Mouse (Mus musculus) heart, embryonic 15.5 days (tissue): Measurements from ENCODE around the gene Dexi. TPM values are rescaled to one million over a fixed set of nuclear protein-coding genes. Genes with fewer than 3 reads are reported as not detected.

ENCODE experiments used
- ATAC-seq: fragments of 200-750 bp; cut with Nextera tagmentation; replicated peaks from 2 replicates; pipeline ENCODE4 v1.8.0; 2017; ENCODE audit warnings: low read depth, moderate TSS enrichment; ENCODE audit not compliant: insufficient number of reproducible peaks, insufficient read depth, low FRiP score
- H3K27ac ChIP-seq: fragments of 300-500 bp; sonication (generic); 2 replicates; pipeline ENCODE4 v1.5.1; 2015; ENCODE audit warnings: mild to moderate bottlenecking, inconsistent platforms
- H3K27me3 ChIP-seq: fragments of 300-500 bp; sonication (generic); 2 replicates; pipeline ENCODE4 v1.6.1; 2015; ENCODE audit warnings: inconsistent platforms
- H3K36me3 ChIP-seq: fragments of 300-500 bp; sonication (generic); 2 replicates; pipeline ENCODE4 v1.6.1; 2015; ENCODE audit warnings: mild to moderate bottlenecking, inconsistent platforms
- H3K4me1 ChIP-seq: fragments of 300-500 bp; sonication (generic); replicated peaks from 2 replicates; pipeline ENCODE4 v1.6.1; 2015; ENCODE audit warnings: inconsistent platforms
- H3K4me2 ChIP-seq: fragments of 300-500 bp; sonication (generic); 2 replicates; pipeline ENCODE4 v1.6.1; 2015; ENCODE audit warnings: inconsistent platforms, mild to moderate bottlenecking, moderate library complexity
- H3K4me3 ChIP-seq: fragments of 300-500 bp; sonication (generic); 2 replicates; pipeline ENCODE4 v1.5.1; 2015; ENCODE audit warnings: mild to moderate bottlenecking, inconsistent platforms
- H3K9ac ChIP-seq: fragments of 300-500 bp; sonication (generic); 2 replicates; pipeline ENCODE4 v1.6.1; 2015; ENCODE audit warnings: mild to moderate bottlenecking, inconsistent platforms
- H3K9me3 ChIP-seq: fragments of 300-500 bp; sonication (generic); replicated peaks from 2 replicates; pipeline ENCODE4 v1.6.1; 2016; ENCODE audit warnings: inconsistent platforms
- WGBS: fragments of 180-500 bp; shearing (Covaris S2); methylation state at CpG from one replicate; pipeline ENCODE4 v1.1.7; 2015; ENCODE audit warnings: mixed read lengths; 5-methylcytosine and 5-hydroxymethylcytosine counted together
- polyA plus RNA-seq: library from polyadenylated mRNA; unstranded; fragments of >200 nt; fragmentation: Nextera tagmentation; extraction: Ambion mirVana; gene quantifications from 2 replicates; pipeline ENCODE4 v1.2.1, GENCODE M21; 2015

The Dexi gene
- polyA plus RNA-seq, 1 experiment from 2014 or later, result 15.0 TPM

DNA sequence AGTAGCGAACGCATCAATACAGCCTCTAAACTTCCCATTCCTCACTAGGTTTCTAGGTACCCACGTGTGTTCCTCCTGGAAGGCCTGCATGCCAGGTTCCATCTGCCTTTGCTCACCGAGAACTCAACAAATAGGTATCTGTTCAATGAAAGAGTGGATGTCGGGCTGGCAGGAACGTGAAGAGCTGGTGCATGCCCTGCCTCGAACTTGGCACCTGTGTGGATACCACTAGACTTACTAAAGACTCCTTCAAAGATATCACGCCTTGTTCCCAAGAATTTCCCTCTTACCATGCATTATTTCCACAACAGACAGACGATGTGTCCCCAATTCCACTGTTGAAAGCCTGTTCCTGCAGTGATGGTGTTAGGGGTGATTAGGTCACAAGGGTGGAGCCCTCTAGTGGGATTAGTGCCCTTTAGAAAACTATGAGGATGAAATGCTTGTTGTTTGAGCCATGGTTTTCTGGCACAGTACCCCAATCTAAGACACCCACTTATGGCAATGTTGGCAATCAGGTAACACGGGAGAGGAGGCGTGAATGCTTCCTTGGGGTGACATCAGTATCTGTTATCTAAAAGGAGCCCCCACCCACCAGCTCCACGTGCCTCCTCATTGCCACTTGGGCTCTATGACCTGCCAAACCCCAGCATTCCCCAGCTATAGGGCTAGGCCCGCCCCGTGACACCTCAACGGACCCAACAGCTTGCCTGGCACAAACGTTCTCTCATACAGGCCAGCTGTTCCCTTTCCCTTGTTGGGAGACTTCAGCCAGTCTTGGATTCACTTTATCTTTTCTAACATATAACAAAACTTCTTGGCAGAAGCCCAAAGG lies 1.9 kb downstream of the Dexi start:
- Histone ChIP-seq H3K4me1 (peaks cover 55% of the 10 kb centered on the region), H3K27me3 (no peaks in the 10 kb centered on the region), H3K4me3 (peak overlapping the region; percentile 76), H3K9me3 (no peaks in the 10 kb centered on the region), H3K36me3 (no peaks in the 10 kb centered on the region), H3K4me2 (peak overlapping the region; percentile 85), H3K27ac (peak overlapping the region; percentile 92), H3K9ac (peak overlapping the region; percentile 80)
- 57% methylated on average over 16 of the region's 16 CpGs for WGBS
- ATAC-seq, result no peak

- Histone ChIP-seq H3K9ac (no peak overlapping the region), H3K27ac (peak overlapping the region; percentile 11; the same call in 1 of the 2 replicates), H3K9me3 (no peaks in the 10 kb centered on the region), H3K4me1 (peaks cover 76% of the 10 kb centered on the region), H3K4me3 (no peak overlapping the region), H3K36me3 (0 out of 2 replicates have a peak, but pooled peaks cover 2% of the 10 kb centered on the region), H3K27me3 (no peaks in the 10 kb centered on the region), H3K4me2 (no peak overlapping the region)
- ATAC-seq, result no peak
- WGBS, result 42% methylated on average over 3 of the region's 3 CpGs
Observed at GRCm38 (mm10) chr16:10536961-10537360, 5.9 kb downstream of the Dexi start.

- peaks cover 69% of the 10 kb centered on the region for H3K4me1 ChIP-seq
- H3K36me3 ChIP-seq, result 0 out of 2 replicates have a peak, but pooled peaks cover 2% of the 10 kb centered on the region
- H3K27me3 ChIP-seq, result no peaks in the 10 kb centered on the region
- WGBS, result 78% methylated on average over 5 of the region's 5 CpGs
- no peak overlapping the region for H3K27ac ChIP-seq
- no peak for ATAC-seq
- no peaks in the 10 kb centered on the region for H3K9me3 ChIP-seq
- no peak overlapping the region for H3K9ac ChIP-seq
- no peak overlapping the region for H3K4me3 ChIP-seq
- no peak overlapping the region for H3K4me2 ChIP-seq
Observed at GRCm38 (mm10) chr16:10536323-10536722, 6.5 kb downstream of the Dexi start.

DNA sequence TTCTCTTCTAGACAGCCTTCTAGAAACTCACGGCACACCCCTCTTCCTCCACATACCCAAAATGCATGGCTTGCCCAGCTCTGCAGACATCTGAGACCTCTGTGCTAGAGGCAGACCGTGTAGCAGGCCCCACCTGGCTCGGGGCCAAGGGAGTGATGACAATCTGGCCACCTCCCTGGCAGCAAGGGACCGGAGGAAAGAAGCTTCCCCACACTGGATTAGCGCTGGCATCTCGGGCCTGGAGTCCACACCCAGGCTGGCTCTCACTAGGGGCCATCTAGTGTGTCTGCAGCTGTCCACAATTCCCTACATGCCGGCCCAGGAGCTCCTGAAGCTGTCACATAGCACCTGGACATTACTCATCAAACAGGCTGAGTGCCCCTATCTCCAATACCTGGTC lies 8.3 kb downstream of the Dexi start:
- no peak overlapping the region for H3K4me2 ChIP-seq
- peaks cover 58% of the 10 kb centered on the region for H3K4me1 ChIP-seq
- no peak overlapping the region for H3K27ac ChIP-seq
- H3K9ac ChIP-seq, result no peak overlapping the region
- no peak overlapping the region for H3K4me3 ChIP-seq
- H3K36me3 ChIP-seq, result 0 out of 2 replicates have a peak, but pooled peaks cover 2% of the 10 kb centered on the region
- no peaks in the 10 kb centered on the region for H3K27me3 ChIP-seq
- 51% methylated on average over 7 of the region's 7 CpGs for WGBS
- H3K9me3 ChIP-seq, result no peaks in the 10 kb centered on the region
- ATAC-seq, result 0 out of 2 replicates have a peak, but pooled peaks have one; percentile 36

DNA sequence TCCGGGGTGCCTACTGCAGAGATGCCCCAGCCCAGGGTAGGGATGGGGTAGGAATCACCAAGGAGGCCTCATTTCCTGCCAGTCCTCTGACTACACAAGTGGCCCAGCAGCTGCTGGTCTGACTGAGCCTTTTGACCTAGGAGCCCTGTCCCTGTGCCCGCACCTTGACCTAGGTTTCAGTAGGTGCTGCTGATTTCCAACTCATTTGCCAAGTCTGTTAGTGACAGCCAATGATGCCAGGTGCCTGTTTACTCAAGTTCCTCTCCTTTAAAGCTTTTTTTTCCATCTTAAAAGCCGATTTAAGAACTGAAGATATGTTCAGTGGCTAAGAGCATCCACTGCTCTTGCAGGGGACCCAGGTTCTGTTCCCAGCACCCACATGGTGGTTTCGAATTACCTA lies 9.1 kb downstream of the Dexi start:
- Histone ChIP-seq H3K9me3 (no peaks in the 10 kb centered on the region), H3K4me2 (no peak overlapping the region), H3K9ac (no peak overlapping the region), H3K4me1 (peaks cover 55% of the 10 kb centered on the region), H3K4me3 (no peak overlapping the region), H3K27ac (no peak overlapping the region), H3K36me3 (0 out of 2 replicates have a peak, but pooled peaks cover 6% of the 10 kb centered on the region), H3K27me3 (no peaks in the 10 kb centered on the region)
- 85% methylated on average over 4 of the region's 4 CpGs for WGBS
- ATAC-seq, result no peak

DNA sequence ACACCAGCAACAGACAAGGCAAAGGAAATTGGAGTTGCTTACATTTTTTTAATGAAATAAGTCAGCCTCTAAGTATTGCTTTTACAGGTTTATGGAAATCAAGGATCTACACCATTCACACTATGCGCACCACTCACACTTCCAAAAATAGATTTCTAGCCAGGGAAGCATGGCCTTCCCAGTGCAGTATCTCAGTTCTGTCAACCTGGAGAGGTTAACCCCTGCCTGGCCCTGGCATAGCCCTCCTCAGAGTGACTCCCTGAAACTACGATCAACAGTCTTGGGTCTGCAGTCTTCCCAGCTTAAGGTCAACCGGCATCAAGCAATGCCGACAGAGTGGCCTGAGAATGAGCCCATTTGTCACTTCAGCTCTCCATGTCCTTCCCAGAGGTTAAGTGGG lies 12.7 kb downstream of the Dexi start:
- no peak overlapping the region for H3K4me3 ChIP-seq
- WGBS, result 54% methylated on average over 4 of the region's 4 CpGs
- H3K4me1 ChIP-seq, result peaks cover 31% of the 10 kb centered on the region
- H3K4me2 ChIP-seq, result 0 out of 2 replicates have a peak overlapping the region, but pooled peaks have one; percentile 24
- peak; percentile 58; the same call in 1 of the 2 replicates for ATAC-seq
- H3K9ac ChIP-seq, result no peak overlapping the region
- H3K27me3 ChIP-seq, result no peaks in the 10 kb centered on the region
- peak overlapping the region; percentile 43; the same call in 1 of the 2 replicates for H3K27ac ChIP-seq
- H3K9me3 ChIP-seq, result no peaks in the 10 kb centered on the region
- 0 out of 2 replicates have a peak, but pooled peaks cover 6% of the 10 kb centered on the region for H3K36me3 ChIP-seq

GRCm38 (mm10) chr16:10528382-10528781 lies 14.5 kb downstream of the Dexi start:
- H3K4me3 ChIP-seq, result no peak overlapping the region
- 78% methylated on average over 3 of the region's 3 CpGs for WGBS
- H3K27me3 ChIP-seq, result no peaks in the 10 kb centered on the region
- H3K9me3 ChIP-seq, result no peaks in the 10 kb centered on the region
- ATAC-seq, result no peak
- no peak overlapping the region for H3K27ac ChIP-seq
- H3K9ac ChIP-seq, result no peak overlapping the region
- peaks cover 17% of the 10 kb centered on the region for H3K4me1 ChIP-seq
- H3K36me3 ChIP-seq, result 0 out of 2 replicates have a peak, but pooled peaks cover 3% of the 10 kb centered on the region
- H3K4me2 ChIP-seq, result no peak overlapping the region

- H3K27me3 ChIP-seq, result no peaks in the 10 kb centered on the region
- H3K36me3 ChIP-seq, result 0 out of 2 replicates have a peak, but pooled peaks cover 3% of the 10 kb centered on the region
- no peak for ATAC-seq
- WGBS, result 76% methylated on average over 6 of the region's 6 CpGs
- H3K27ac ChIP-seq, result no peak overlapping the region
- H3K4me1 ChIP-seq, result peaks cover 7% of the 10 kb centered on the region
- H3K4me2 ChIP-seq, result no peak overlapping the region
- no peak overlapping the region for H3K4me3 ChIP-seq
- no peak overlapping the region for H3K9ac ChIP-seq
- no peaks in the 10 kb centered on the region for H3K9me3 ChIP-seq
Observed at GRCm38 (mm10) chr16:10527046-10527644, 15.7 kb downstream of the Dexi start.

GRCm38 (mm10) chr16:10525610-10525980 lies 17.3 kb downstream of the Dexi start:
- Histone ChIP-seq H3K9ac (no peak overlapping the region), H3K27ac (no peak overlapping the region), H3K4me1 (peaks cover 8% of the 10 kb centered on the region), H3K4me3 (no peak overlapping the region), H3K27me3 (no peaks in the 10 kb centered on the region), H3K4me2 (no peak overlapping the region), H3K9me3 (no peaks in the 10 kb centered on the region), H3K36me3 (0 out of 2 replicates have a peak, but pooled peaks cover 3% of the 10 kb centered on the region)
- ATAC-seq, result no peak
- WGBS, result 57% methylated on average over 2 of the region's 2 CpGs

DNA sequence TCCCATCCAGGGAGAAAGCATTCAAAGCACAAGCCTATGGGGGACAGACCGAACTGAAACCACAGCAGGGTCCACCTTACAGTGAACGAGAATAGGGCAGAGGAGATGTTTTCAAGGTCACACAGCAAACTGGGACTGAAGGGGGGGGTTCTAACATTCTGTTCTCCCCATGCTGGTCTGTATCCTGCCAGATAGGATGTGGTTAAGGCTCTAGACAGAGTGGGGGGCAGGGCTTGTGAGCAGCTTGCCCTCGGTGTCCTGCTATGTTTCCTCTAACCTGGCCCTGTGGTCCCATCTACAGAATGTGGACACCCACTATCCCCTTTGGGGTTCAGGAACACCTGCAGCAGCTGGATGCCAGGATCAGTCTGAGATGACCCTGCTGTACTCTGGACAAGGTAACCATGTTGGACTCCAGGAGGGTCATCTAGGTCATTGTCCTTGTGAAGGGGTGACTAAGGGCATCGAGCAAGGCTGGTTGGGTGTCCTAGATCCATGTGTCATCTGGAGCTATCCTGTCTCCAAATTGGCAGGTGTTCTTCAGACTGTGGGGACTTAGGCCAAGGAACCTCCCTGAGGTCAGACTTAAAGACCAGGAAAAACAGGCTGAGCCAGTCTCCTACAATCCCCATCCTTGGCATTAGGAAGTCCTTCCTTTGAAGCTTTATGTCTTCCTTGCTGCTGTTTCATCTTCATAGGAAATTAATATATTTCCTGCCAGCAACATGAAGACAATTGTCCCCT lies 17.8 kb downstream of the Dexi start:
- Histone ChIP-seq H3K36me3 (0 out of 2 replicates have a peak, but pooled peaks cover 3% of the 10 kb centered on the region), H3K27ac (no peak overlapping the region), H3K9me3 (no peaks in the 10 kb centered on the region), H3K9ac (no peak overlapping the region), H3K27me3 (no peaks in the 10 kb centered on the region), H3K4me1 (peaks cover 4% of the 10 kb centered on the region), H3K4me3 (no peak overlapping the region), H3K4me2 (no peak overlapping the region)
- ATAC-seq, result no peak
- 65% methylated on average over 4 of the region's 4 CpGs for WGBS

GRCm38 (mm10) chr16:10523650-10524049 lies 19.2 kb downstream of the Dexi start:
- no peak overlapping the region for H3K4me2 ChIP-seq
- H3K4me1 ChIP-seq, result peaks cover 4% of the 10 kb centered on the region
- ATAC-seq, result no peak
- no peaks in the 10 kb centered on the region for H3K36me3 ChIP-seq
- H3K9me3 ChIP-seq, result no peaks in the 10 kb centered on the region
- no peak overlapping the region for H3K27ac ChIP-seq
- H3K27me3 ChIP-seq, result no peaks in the 10 kb centered on the region
- WGBS, result 89% methylated on average over 8 of the region's 8 CpGs
- H3K9ac ChIP-seq, result no peak overlapping the region
- no peak overlapping the region for H3K4me3 ChIP-seq
